Mouse (Mus musculus): Measurements from ENCODE around the gene Mogs.

The Mogs gene

GRCm38 (mm10) chr6:83121863-83122710 lies 6.8 kb downstream of the Mogs start:
- DNase-seq (ENCODE audit: extremely low spot score) = no peak

- DNase-seq (ENCODE audit: extremely low spot score) = no peak
Observed at GRCm38 (mm10) chr6:83122961-83123360, 7.7 kb downstream of the Mogs start.

- peak; percentile 95 for DNase-seq (ENCODE audit: extremely low spot score)
Observed at GRCm38 (mm10) chr6:83124851-83125312, 9.6 kb downstream of the Mogs start.

GRCm38 (mm10) chr6:83125331-83125730 lies 10.0 kb downstream of the Mogs start, which contains the start of gene Ino80b:
Gene Ino80b, minus strand, starts transcription at chr6:83125431.
- no peak for DNase-seq (ENCODE audit: extremely low spot score)

- no peak for DNase-seq (ENCODE audit: extremely low spot score)
Observed at GRCm38 (mm10) chr6:83127419-83127818, 12.1 kb downstream of the Mogs start.

GRCm38 (mm10) chr6:83131469-83132034 lies 16.3 kb downstream of the Mogs start:
- no peak for DNase-seq (ENCODE audit: extremely low spot score)

- DNase-seq (ENCODE audit: extremely low spot score) = no peak
Observed at GRCm38 (mm10) chr6:83132176-83132919, 17.1 kb downstream of the Mogs start.

GRCm38 (mm10) chr6:83134226-83134625 lies 18.9 kb downstream of the Mogs start:
- DNase-seq (ENCODE audit: extremely low spot score) = no peak

GRCm38 (mm10) chr6:83134951-83135513 lies 19.7 kb downstream of the Mogs start, which contains the start of gene Rtkn:
Gene Rtkn, plus strand, starts transcription at chr6:83135463.
- DNase-seq (ENCODE audit: extremely low spot score) = no peak

GRCm38 (mm10) chr6:83135571-83136161 lies 20.4 kb downstream of the Mogs start:
- DNase-seq (ENCODE audit: extremely low spot score) = no peak

- DNase-seq (ENCODE audit: extremely low spot score) = no peak
Observed at GRCm38 (mm10) chr6:83136291-83136880, 21.1 kb downstream of the Mogs start.

- DNase-seq (ENCODE audit: extremely low spot score) = peak; percentile 89
Observed at GRCm38 (mm10) chr6:83136881-83137575, 21.7 kb downstream of the Mogs start.

GRCm38 (mm10) chr6:83137576-83137950 lies 22.3 kb downstream of the Mogs start:
- DNase-seq (ENCODE audit: extremely low spot score) = peak; percentile 96

GRCm38 (mm10) chr6:83138056-83138455 lies 22.8 kb downstream of the Mogs start:
- DNase-seq (ENCODE audit: extremely low spot score) = peak; percentile 78

- DNase-seq (ENCODE audit: extremely low spot score) = no peak
Observed at GRCm38 (mm10) chr6:83140044-83140443, 24.7 kb downstream of the Mogs start.

GRCm38 (mm10) chr6:83141636-83142035 lies 26.3 kb downstream of the Mogs start:
- no peak for DNase-seq (ENCODE audit: extremely low spot score)

- peak; percentile 41 for DNase-seq (ENCODE audit: extremely low spot score)
Observed at GRCm38 (mm10) chr6:83142211-83142731, 27.0 kb downstream of the Mogs start.

- no peak for DNase-seq (ENCODE audit: extremely low spot score)
Observed at GRCm38 (mm10) chr6:83142886-83143285, 27.6 kb downstream of the Mogs start.

GRCm38 (mm10) chr6:83145209-83145608 lies 29.9 kb downstream of the Mogs start:
- no peak for DNase-seq (ENCODE audit: extremely low spot score)

- DNase-seq (ENCODE audit: extremely low spot score) = no peak
Observed at GRCm38 (mm10) chr6:83145805-83146204, 30.5 kb downstream of the Mogs start.

Data from embryo, embryonic 9.5 days (tissue).